Mouse (Mus musculus): Measurements from ENCODE around the gene Cdr2. TPM values are rescaled to one million over a fixed set of nuclear protein-coding genes. Genes with fewer than 3 reads are reported as not detected.

Gene Cdr2
- polyA plus RNA-seq, 1 experiment = 23.2 TPM

DNA sequence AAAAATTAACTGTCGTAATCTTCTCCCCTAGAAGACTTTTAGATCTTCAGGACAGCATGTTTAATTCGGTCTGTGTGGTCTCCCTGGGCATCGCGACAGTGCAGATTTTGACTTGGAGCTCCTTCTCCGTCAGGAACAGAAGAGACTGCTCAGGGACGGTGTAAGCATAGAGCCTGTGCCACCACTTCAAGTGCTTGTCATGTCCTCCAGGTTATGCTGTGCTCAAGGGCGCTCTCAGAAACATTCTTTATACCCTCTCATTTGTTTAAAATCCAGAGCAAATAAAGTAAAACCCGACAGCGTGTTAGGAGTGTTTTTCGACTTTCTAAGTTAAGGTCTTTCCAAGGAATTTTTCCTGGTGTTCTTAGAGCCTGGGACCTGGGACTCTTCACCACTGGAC lies 32.4 kb upstream of the Cdr2 start:
- no peak overlapping the region for H3K4me3 ChIP-seq (ENCODE audit: low read depth, low read length)
- H3K4me1 ChIP-seq (ENCODE audit: control insufficient read depth, insufficient read depth, low read length) = no peaks in the 10 kb centered on the region
- no peaks in the 10 kb centered on the region for H3K27me3 ChIP-seq (ENCODE audit: control insufficient read depth, insufficient read depth, low read length, poor library complexity, severe bottlenecking)
- no peak overlapping the region for H3K9ac ChIP-seq (ENCODE audit: low read depth, poor library complexity, severe bottlenecking)
- H3K27ac ChIP-seq (ENCODE audit: insufficient read depth, low read length) = no peak overlapping the region
- no peaks in the 10 kb centered on the region for H3K36me3 ChIP-seq (ENCODE audit: control insufficient read depth, insufficient read depth, low read length, poor library complexity, severe bottlenecking)
- TF ChIP-seq POLR2A (IDR thresholded peaks at IDR 0.05; ENCODE audit: insufficient read depth, low read length) (no peak), EP300 (IDR thresholded peaks at IDR 0.05; ENCODE audit: insufficient read depth, low read depth, low read length) (no peak), CTCF (IDR thresholded peaks at IDR 0.05; ENCODE audit: low read depth, low read length) (no peak)
- no peaks in the 10 kb centered on the region for H3K9me3 ChIP-seq (replicated peaks; ENCODE audit: control insufficient read depth, insufficient read depth, low read length, poor library complexity, severe bottlenecking)

DNA sequence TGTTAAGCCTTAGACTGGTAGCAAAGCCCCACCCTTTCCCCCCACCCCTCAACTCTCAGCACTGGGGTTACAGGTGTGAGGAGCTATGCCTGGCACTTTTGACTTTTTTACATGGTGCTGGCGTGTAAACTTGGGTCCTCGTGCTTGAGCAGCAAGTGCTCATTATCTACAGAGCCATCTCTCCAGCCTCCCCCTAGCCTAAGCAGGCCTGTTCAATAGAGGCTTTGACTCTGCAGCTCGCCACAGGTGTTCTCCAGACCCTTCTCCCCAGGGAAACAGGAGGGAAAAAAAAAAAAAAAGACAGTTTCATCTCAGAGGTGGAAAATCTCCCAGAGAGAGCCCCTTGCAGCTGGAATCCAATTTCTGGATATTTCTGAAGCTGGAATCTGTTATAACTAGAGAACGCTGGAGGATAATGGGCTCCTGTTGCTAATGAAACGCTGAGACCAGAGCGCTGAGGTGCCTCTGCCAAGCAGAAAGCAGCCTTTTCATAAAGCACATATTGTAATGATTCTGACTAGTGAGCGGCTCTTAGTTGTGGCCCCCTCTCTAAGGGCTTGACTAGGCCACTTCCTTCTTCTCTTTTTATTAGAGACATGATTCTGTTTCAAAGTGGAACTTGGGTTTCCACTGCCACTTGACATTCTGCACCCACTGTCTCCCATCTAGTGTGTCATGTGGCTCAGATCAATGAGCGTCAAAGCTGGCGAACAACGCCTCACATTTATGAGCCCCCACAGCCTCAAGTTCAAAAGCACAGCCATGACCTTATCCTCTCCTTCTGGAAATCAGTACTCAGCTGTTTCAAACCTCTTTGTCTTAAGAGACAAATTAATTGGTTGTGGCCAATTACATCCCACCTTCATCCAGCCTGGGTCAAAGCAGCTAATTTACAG lies 29.9 kb upstream of the Cdr2 start:
- Histone ChIP-seq H3K27me3 (ENCODE audit: control insufficient read depth, insufficient read depth, low read length, poor library complexity, severe bottlenecking) (no peaks in the 10 kb centered on the region), H3K4me1 (ENCODE audit: control insufficient read depth, insufficient read depth, low read length) (no peaks in the 10 kb centered on the region), H3K4me3 (ENCODE audit: low read depth, low read length) (no peak overlapping the region), H3K9ac (ENCODE audit: low read depth, poor library complexity, severe bottlenecking) (no peak overlapping the region), H3K36me3 (ENCODE audit: control insufficient read depth, insufficient read depth, low read length, poor library complexity, severe bottlenecking) (no peaks in the 10 kb centered on the region), H3K9me3 (replicated peaks; ENCODE audit: control insufficient read depth, insufficient read depth, low read length, poor library complexity, severe bottlenecking) (no peaks in the 10 kb centered on the region), H3K27ac (ENCODE audit: insufficient read depth, low read length) (no peak overlapping the region)
- TF ChIP-seq POLR2A (IDR thresholded peaks at IDR 0.05; ENCODE audit: insufficient read depth, low read length) (no peak), CTCF (IDR thresholded peaks at IDR 0.05; ENCODE audit: low read depth, low read length) (no peak), EP300 (IDR thresholded peaks at IDR 0.05; ENCODE audit: insufficient read depth, low read depth, low read length) (no peak)

DNA sequence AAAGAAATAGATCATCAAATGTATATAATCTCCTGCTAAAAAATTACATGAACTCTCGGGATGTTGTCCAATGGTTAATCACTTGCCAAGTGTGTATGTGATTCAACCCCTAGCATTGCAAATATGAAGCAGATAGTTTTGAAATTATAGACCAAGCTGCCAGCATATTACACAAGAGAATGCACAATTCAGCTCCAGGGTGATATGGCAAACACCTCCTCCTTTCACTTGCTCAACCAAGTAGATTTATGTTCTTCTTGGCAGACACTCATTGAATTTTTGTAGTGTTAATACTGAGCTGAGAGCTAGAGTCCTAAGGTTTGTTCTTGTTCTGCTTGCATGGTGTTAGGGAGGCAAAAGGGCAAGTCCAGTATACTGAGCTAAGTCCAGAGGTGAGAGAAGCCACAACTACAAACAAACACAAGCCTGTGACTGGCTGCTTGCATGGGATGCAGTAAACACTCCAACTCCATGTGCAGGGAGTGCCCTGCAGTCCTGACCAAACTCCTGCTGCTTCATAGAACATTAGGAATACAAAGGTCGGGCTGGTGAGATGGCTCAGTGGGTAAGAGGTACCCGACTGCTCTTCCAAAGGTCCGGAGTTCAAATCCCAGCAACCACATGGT lies 21.8 kb upstream of the Cdr2 start:
- H3K4me3 ChIP-seq (ENCODE audit: low read depth, low read length) = no peak overlapping the region

DNA sequence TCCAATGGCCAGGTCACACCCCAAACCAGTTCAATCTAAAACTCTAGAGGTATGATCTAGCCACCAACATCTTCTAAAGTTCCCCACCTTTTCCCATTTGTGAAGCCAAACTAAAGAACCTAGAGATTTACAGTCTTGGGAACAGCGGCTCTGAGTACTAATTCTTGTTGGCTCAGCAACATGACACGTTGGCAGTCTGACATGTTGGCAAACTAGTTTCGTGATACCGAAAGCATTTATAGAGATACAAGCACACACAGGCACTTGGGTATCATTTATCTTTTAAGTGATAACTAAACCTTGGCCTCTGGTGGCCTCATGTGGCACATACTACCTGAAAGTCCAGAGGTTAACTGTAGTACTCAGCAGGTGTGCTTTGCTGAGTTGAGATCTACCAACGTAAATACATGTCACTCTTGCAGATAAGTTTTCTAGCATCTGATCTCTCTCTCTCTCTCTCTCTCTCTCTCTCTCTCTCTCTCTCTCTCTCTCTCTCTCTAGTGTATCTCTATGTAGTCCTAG lies 20.4 kb upstream of the Cdr2 start:
- no peak overlapping the region for H3K4me3 ChIP-seq (ENCODE audit: low read depth, low read length)
- no peak overlapping the region for H3K9ac ChIP-seq (ENCODE audit: low read depth, poor library complexity, severe bottlenecking)
- TF ChIP-seq CTCF (IDR thresholded peaks at IDR 0.05; ENCODE audit: low read depth, low read length) = no peak
- TF ChIP-seq EP300 (IDR thresholded peaks at IDR 0.05; ENCODE audit: insufficient read depth, low read depth, low read length) = no peak
- no peak for TF ChIP-seq POLR2A (IDR thresholded peaks at IDR 0.05; ENCODE audit: insufficient read depth, low read length)
- H3K36me3 ChIP-seq (ENCODE audit: control insufficient read depth, insufficient read depth, low read length, poor library complexity, severe bottlenecking) = no peaks in the 10 kb centered on the region
- no peak overlapping the region for H3K27ac ChIP-seq (ENCODE audit: insufficient read depth, low read length)
- H3K27me3 ChIP-seq (ENCODE audit: control insufficient read depth, insufficient read depth, low read length, poor library complexity, severe bottlenecking) = no peaks in the 10 kb centered on the region
- no peaks in the 10 kb centered on the region for H3K4me1 ChIP-seq (ENCODE audit: control insufficient read depth, insufficient read depth, low read length)
- no peaks in the 10 kb centered on the region for H3K9me3 ChIP-seq (replicated peaks; ENCODE audit: control insufficient read depth, insufficient read depth, low read length, poor library complexity, severe bottlenecking)

More for the DNA sequence above, 21.8 kb upstream of the Cdr2 start:
- Histone ChIP-seq H3K36me3 (ENCODE audit: control insufficient read depth, insufficient read depth, low read length, poor library complexity, severe bottlenecking) (no peaks in the 10 kb centered on the region), H3K4me1 (ENCODE audit: control insufficient read depth, insufficient read depth, low read length) (no peaks in the 10 kb centered on the region), H3K27ac (ENCODE audit: insufficient read depth, low read length) (no peak overlapping the region), H3K27me3 (ENCODE audit: control insufficient read depth, insufficient read depth, low read length, poor library complexity, severe bottlenecking) (no peaks in the 10 kb centered on the region), H3K9me3 (replicated peaks; ENCODE audit: control insufficient read depth, insufficient read depth, low read length, poor library complexity, severe bottlenecking) (no peaks in the 10 kb centered on the region), H3K9ac (ENCODE audit: low read depth, poor library complexity, severe bottlenecking) (no peak overlapping the region)
- TF ChIP-seq EP300 (IDR thresholded peaks at IDR 0.05; ENCODE audit: insufficient read depth, low read depth, low read length) (no peak), CTCF (IDR thresholded peaks at IDR 0.05; ENCODE audit: low read depth, low read length) (no peak), POLR2A (IDR thresholded peaks at IDR 0.05; ENCODE audit: insufficient read depth, low read length) (no peak)

DNA sequence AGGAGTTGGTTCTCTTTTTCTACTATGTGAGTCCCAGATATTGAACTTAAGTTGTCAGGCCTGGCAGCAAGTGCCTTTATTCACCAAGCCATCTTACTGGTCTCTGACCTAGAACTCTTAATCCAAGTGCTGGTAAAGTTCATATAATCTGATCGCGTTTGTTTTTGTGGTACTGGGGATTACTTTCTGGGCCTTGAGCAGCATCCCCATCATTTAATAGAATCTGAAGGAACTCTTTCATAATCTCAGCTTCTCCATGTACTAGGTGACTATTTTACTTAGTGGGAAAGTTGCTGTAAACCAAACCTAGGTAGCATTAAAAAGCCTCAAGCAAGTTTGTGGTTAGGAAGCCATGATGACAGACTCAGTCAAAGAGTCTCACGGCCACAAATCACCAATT lies 19.8 kb upstream of the Cdr2 start:
- Histone ChIP-seq H3K27ac (ENCODE audit: insufficient read depth, low read length) (no peak overlapping the region), H3K36me3 (ENCODE audit: control insufficient read depth, insufficient read depth, low read length, poor library complexity, severe bottlenecking) (no peaks in the 10 kb centered on the region), H3K9ac (ENCODE audit: low read depth, poor library complexity, severe bottlenecking) (no peak overlapping the region), H3K4me1 (ENCODE audit: control insufficient read depth, insufficient read depth, low read length) (no peaks in the 10 kb centered on the region), H3K4me3 (ENCODE audit: low read depth, low read length) (no peak overlapping the region), H3K27me3 (ENCODE audit: control insufficient read depth, insufficient read depth, low read length, poor library complexity, severe bottlenecking) (no peaks in the 10 kb centered on the region), H3K9me3 (replicated peaks; ENCODE audit: control insufficient read depth, insufficient read depth, low read length, poor library complexity, severe bottlenecking) (no peaks in the 10 kb centered on the region)
- TF ChIP-seq POLR2A (IDR thresholded peaks at IDR 0.05; ENCODE audit: insufficient read depth, low read length) (no peak), CTCF (IDR thresholded peaks at IDR 0.05; ENCODE audit: low read depth, low read length) (no peak), EP300 (IDR thresholded peaks at IDR 0.05; ENCODE audit: insufficient read depth, low read depth, low read length) (no peak)
